Mouse (Mus musculus) heart, postnatal 10 days (tissue): ENCODE data around the gene Gpatch1. TPM values are rescaled to one million over a fixed set of nuclear protein-coding genes. Genes with fewer than 3 reads are reported as not detected.
A peak's percentile ranks its signal among the peaks of the same experiment; 100 is the strongest.
"Not testable (repeated sequence)": the region's sequence is repeated elsewhere in the genome, so short reads cannot be mapped to it uniquely, and the experiment has no call there.

Experiments
- DNase-seq, 2 experiments: peaks; one replicate each; pipeline ENCODE4 v3.0.0; 2021
- intact Hi-C: fragments of 180-260 bp; cut with DNase I; formaldehyde crosslinking; loops from one replicate; pipeline ENCODE4 v1.15.1; 2025
- total RNA-seq, 2 experiments: library from RNA; stranded (reverse); gene quantifications; 2 replicates each; pipeline ENCODE4 v1.2.3; 2021

Gpatch1 gene
- total RNA-seq, 2 experiments from 2014 or later = 9.2 to 12.1 TPM

DNA sequence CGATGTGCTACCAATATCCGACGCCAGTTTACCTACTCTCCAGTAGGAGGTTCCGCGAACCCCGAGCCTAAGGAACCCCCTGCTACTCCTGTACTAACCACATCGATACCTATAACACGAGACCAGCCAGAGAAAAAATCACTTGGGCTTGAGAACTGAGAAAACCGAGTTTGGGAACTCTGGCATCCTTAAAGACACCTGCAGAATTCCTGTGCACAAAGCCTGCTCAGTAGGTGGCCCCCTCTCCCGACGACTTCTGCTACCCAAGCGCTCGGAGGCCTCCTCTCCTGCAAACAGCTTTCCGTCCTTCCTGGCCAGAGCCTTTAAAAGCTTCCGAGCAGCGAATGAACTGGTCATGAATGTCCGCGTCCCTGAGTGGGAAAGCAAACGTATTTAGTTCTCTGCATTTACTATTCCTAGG lies 15.0 kb upstream of the Gpatch1 start:
- no peak for DNase-seq

DNA sequence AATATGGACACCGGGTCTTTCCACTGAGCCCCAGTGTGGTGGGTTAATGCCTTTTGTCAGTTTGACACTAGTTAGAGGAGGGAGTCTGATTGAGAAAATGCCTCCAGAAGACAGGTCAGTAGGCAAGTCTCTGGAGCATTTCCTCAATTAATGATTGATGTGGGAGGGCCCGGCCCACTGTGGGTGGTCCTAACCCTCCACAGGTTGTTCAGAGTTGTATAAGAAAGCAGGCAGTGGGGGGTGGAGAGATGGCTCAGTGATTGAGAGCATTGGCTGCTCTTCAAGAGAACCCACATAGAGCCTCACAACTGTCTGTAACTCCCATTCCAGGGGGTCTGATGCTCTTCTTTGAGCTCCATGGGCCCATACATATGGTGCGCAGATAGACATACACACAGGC lies 13.3 kb upstream of the Gpatch1 start:
- intact Hi-C loops = no loop called here
- DNase-seq = no peak

More for the DNA sequence above, 15.0 kb upstream of the Gpatch1 start:
- intact Hi-C loops = no loop called here

DNA sequence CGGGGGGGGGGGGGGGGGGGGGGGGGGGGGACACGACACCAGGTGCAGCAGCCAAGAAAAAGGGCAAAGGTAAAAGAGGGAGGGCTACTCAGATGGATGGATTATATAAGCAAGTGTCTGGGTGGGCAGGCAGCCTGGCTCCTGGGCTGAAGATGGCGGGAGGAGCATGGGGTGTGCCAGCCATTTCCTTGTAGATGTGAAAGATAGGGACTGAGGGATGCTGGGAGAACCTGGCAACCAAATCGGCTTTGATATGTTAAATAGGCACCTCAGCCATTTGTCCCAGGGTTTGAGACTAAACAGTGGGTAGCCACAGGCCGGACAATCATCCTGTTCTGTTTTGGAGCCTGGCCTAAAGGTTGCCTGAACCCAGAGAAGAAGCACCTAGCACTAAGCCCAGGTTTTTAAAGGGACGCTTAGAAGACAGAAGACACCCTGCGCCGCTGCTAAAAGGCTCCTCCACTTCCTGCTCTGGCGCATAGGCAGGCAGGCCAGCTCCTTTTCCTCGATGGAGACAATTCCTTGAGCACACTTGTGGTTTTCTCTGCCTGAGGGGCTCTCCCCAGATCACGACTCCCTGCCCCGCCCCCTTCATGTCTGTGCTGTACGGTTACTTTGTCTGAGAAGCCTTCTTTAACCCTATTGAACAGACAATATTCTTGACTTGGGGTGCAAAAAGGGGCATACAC lies 4.6 kb upstream of the Gpatch1 start:
- intact Hi-C loops = no loop called here
- DNase-seq = no peak

DNA sequence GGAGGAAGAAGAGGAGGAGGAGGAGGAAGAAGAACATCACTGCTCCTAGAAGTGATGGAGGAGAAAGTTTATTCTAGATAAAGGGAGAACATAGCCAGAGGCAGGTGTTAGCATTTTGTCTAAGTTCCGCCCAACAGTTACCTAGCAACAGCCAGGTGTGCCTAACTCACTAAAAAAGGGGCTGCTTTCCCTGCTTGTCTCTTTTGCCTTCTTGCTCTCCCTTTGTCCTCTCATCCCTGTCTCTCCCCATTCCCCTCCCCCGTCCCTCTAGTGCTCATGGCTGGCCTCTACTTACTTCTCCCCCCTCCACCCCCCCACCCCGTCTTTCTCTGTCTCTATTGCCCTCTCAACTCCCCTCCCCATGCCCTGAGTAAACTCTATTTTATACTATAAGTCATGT lies 3.9 kb upstream of the Gpatch1 start:
- intact Hi-C loops = no loop called here

DNA sequence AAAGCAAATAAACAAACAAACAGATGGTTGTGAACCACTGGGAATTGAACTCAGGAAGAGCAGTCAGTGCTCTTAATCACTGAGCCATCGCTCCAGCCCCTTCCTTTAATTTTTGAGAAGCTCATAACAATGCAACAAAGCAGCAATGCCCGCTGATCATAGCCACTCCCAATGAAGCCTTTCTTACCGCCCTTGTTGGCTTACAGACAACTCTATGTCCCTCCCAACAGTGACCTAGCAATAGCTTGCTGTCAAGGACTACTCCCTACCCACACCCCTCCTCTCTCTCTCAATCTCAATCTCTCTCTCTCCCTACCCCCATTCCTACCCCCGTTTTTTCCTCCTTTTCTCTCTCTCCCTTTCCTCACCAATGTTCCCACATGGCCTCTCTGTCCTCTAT lies 1.5 kb upstream of the Gpatch1 start:
- intact Hi-C loops = no loop called here

More for the DNA sequence above, 3.9 kb upstream of the Gpatch1 start:
- DNase-seq = no peak

DNA sequence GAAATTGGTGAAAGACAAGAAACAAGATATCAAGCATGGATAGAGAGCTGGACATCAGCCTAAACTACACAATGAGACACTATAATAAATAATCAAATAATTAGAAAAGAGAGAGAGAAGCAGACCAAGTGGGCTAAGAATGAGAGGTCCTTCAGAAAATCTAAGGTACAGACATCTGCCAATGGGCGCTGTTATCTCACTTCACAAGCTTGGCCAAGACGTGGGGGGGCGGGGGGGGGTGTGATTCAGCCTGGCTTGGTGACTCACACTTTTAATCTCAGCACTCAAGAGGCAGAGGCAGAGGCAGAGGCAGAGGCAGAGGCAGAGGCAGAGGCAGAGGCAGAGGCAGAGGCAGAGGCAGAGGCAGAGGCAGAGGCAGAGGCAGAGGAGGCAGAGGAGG lies 981 bp upstream of the Gpatch1 start:
- intact Hi-C loops, DNase-seq: not testable (repeated sequence)

More for the DNA sequence above, 1.5 kb upstream of the Gpatch1 start:
- peak; percentile 30 to 46 for DNase-seq

DNA sequence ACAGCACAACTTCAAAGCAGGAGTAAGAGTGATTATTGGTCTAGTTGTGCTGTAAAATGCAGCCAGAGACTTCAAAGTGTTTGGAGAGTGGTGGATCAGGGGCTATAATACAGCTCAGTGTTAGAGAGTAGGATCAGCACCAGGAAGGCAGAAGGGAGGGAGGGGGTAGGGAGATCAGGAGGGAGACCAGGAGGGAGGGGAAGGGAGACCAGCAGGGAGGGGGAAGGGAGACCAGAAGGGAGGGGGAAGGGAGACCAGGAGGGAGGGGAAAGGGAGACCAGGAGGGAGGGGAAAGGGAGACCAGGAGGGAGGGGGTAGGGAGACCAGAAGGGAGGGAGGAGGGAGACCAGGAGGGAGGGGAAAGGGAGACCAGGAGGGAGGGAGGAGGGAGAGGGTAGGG lies 4.1 kb downstream of the Gpatch1 start:
- intact Hi-C loops = no loop called here
- DNase-seq = no peak

DNA sequence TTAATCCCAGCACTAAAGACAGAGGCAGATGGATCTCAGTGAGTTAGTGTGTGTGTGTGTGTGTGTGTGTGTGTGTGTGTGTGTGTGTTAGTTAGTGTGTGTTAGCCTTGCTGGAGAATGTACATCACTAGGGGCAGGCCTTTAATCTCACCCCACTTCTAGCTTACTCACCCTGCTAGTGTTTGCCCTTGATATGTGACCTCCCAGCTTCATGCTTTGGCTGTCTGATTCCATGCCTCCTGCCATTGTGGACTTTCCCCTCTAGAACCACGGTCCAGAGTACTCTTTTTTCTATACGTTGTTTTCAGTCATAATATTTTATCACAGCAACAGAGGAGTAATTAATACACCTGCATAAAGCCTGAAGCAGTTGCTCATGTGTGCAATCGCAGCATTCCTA lies 7.0 kb downstream of the Gpatch1 start:
- no peak for DNase-seq
- intact Hi-C loops = no loop called here

DNA sequence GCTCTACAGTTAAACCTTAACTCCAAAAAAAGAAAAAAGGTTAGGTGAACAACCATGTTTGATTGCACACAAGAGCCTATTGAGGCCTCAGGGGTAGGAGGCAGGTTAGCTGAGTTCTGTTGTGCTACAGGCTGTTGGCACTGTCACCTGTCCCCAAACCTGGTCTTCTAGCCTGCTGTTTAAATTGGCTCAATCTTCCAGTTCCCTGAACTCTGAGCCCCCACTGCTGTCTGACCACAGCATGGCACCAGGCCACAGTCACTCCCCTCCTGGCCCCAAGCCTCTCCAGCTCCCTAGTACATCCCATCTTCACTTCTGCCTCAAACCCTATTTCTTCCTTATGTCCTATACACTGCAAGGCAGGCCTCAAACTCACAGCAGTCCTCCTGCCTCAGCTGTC lies 17.4 kb downstream of the Gpatch1 start:
- intact Hi-C loops = no loop called here
- DNase-seq = no peak

DNA sequence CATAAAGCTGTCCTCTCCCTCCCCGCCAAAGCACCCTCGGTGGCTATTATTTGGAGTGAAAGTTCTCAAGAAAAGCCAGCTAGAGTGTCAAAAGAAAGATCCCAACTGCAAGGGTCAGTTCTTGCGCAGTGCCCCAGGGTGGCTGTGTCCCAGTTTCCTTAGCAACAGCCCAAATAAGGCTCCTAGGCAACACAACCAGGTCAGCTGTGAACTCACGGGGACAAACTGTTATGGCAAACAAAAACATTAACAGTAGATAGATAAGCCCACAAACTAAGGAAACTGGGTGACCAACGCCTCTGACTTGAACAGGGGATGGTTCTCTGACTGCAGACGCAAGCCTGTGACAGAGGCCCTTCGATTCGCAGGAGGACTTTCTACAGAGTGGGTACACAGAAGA lies 18.6 kb downstream of the Gpatch1 start:
- intact Hi-C loops = no loop called here
- DNase-seq = no peak

DNA sequence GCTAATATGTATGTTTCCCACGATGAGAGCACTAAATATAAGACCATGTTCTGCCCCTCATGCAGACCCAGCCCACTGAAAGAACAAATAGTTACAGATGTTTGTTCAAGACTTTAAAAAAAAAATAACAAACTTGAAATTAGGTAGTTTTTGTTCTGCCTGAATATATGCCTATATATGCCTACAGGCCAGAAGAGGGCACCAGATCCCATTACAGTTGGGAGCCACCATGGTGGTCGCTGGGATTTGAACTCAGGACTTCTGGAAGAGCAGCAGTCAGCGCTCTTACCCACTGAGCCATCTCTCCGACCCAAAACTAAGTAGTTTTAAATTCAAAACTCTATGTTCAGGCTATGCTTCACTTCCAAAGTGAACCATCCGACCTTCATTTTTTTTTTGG lies 20.4 kb downstream of the Gpatch1 start:
- intact Hi-C loops = loop anchor here (1.0 kb wide), 1 partner anchor 98 kb away; the partner anchor contains the start of gene Faap24

DNA sequence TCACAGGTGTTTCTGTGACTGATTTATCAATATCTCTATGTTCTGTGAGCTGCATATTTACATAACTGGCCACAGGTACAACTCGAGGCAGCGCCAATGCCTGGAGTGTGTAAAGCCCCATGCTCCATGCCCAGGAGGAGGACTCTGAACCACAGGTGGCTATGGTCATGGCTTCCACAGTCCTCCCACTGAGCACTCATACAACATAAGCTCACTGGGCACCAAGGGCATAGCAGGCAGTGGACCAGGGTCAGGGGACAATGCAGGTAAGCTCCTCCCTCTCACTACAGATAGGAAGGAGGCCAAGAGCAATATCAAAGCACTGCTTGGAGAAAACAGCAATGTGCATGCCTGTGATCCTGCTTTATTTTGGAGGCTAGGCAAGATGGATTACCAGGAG lies 22.6 kb downstream of the Gpatch1 start:
- intact Hi-C loops = no loop called here
- no peak for DNase-seq

More for the DNA sequence above, 20.4 kb downstream of the Gpatch1 start:
- no peak for DNase-seq

DNA sequence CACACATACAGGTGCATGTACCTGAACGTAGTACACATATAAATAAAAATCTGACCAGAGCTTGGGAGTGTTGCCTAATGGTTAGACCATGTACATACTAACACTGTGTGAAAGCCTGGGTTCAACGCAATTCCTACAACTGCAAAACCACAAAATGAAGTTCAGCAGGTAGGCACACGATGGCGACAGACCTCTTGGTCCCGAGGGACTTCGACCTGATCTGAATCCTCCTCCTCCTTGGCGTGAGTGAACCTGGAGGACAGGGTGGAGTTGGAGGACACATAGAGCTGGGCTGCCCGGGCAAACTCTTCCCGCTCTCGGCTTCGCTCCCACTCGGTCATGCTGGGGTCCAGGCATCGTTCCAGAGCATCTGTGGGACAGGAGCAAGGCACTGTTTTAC lies 24.8 kb downstream of the Gpatch1 start:
- intact Hi-C loops = no loop called here
- no peak for DNase-seq

DNA sequence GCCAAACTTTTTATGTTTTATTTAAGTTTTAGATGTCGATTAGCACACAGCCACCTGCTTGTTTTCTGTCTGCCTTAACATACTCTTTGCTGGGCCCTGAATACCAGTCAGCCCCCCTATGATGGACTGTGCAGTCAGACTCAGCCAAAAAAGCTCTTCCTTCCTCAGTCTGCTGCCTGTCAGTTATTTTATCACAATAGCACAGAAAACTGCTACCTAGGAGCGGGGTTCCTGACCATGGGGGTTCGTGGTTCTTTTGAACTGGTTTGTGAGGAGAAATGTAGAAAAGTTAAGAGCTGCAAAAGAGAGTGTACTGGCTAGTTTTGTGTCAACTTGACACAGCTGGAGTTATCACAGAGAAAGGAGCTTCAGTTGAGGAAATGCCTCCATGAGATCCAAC lies 39.3 kb downstream of the Gpatch1 start:
- intact Hi-C loops = no loop called here
- no peak for DNase-seq

DNA sequence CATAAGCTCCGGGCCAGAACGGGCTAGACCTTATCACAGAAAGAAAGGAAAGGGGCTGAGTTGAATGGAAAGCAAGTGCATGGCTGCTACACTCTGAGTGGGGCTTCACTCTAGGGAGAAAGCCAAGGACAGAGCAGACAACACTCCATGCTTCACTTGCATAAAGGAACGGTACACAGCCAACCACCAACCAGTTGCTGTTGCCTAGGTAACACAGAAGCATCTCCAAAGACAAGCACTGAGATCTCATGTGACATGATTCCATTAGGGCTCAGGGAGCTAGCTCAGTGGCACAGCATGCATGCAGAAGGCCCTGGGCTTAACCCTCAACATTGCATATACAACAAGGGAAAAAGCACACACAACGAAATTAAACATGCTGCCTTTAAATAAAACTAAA lies 40.8 kb downstream of the Gpatch1 start:
- no peak for DNase-seq
- intact Hi-C loops = no loop called here

DNA sequence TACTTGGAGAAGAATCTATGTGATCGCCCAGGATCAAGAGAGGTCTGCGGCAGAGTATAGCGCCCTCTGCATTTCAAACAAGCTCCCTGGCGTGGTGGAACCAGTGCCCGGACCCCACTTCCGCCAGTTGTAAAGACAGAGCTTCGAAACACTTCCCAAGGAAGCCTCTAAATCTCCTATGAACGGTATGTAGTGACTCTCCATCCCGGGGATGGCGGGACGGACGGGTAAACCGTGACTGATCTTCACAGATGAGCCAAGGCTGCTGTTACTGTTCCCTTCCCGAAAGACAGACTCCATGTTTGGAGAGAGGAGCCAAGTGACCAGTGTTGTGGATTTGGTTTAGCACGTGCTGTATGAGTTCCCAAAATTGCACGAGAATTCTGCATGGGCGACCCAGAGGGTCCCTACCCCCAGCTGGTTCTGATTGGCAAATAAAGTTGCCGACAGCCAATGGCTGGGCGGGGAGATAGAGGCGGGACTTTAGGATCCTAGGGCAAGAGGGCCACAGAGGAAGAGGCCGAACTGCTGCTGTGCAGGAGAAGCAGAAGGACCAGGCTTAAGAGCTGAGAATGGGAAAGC lies 48.7 kb downstream of the Gpatch1 start:
- intact Hi-C loops = no loop called here
- DNase-seq = peak; percentile 25 to 49

DNA sequence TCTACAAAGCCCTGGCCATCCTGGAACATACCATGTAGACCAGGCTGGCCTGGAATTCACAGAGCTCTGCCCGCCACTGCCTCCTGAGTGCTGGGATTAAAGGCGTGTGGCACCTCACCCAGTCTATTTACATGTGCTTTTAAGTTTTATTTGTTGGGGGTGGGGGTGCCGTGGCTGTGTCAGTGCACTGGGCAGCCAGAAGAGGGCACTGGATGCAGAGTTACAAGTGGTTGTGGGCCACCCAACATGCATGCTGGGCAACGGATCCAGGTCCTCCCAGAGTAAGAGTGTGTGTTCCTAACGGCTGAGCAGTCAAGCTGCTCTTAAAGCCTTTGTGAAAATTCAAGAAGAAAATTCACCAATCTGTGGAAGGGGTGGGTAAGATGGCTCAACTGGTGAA lies 50.4 kb downstream of the Gpatch1 start:
- DNase-seq = no peak
- intact Hi-C loops = no loop called here

DNA sequence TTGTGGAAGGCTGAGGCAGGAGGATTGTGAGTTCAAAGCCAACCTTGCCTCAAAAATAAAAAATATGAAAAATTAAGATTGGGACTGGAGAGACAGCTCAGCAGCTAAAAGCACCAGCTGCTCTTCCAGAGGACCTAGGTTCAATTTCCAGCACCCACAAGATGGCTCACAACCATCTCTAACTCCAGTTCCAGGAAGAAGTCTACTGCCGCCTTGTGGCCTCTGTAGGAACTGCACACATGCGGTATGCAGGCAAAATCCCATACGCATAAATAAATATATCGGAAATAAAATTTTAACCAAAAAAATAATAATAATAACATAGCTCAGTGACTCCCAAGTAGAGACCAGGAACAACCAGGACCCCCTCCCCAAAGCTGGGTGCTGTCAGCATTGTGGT lies 51.6 kb downstream of the Gpatch1 start:
- intact Hi-C loops = no loop called here
- peak in 1 of 2 experiments; percentile 15 for DNase-seq

DNA sequence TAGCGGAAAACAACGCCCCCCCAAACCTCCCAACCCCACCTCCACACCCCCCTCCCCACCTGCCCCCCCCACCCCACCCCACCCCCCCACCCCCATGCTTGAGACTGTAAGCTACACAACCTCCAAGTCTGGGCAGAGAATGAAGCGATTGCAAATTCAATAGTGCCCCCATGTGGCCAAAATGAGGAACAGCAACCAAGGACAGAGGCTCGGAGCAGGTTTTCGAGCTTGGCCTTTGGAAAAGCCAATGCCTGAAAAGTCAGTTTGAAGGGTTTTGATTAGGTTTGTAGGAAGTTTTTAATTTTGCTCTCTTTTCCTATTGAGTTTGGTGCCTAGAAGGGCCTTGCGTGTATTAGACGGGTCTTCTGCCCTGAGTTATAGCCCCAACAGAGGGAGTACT lies 53.5 kb downstream of the Gpatch1 start:
- intact Hi-C loops = loop anchor here (2.0 to 5.0 kb wide), 2 partner anchors 92 to 237 kb away; no protein-coding TSS in a partner anchor
- peak; percentile 60 to 73 for DNase-seq

DNA sequence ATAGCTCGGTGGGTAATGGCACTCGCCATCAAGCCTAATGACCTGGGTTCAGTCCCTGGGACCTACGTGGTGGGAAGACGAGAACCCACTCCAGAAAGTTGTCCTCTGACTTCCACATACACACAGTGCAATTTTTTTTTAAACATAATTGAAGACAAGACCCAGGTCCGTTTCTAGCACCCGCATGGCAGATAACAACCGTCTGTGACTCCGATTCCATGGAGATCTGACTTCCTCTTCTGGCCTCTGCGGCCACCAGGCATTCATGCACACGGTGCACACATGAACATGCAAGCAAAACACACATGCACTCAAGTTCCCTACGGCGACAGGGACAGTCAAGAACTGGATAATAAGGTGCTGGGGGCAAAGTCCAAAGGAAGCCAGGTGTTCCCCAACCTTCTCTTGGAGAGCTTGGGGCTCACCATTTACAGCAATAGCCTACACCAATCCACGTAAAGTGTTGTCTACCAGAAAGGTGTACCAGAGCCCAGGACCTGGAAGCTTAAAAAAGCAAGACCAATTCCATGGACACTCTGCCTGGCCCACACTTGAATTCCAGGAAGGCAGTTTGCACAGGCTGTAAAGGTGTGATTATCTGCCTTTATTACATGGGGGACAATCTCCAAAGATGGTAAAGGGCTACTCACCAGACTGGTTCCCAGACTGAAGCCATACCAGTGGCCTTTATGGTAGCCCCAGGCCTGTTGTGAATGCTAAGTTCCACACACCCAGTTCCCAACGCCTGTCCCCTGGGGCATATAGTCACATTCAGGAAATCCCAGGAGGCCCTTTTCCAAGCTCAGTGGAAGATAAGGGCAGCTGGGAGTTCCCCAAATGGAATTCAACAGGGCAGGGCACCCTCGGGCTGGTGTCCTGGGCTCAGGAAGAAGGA lies 54.4 kb downstream of the Gpatch1 start:
- intact Hi-C loops = loop anchor here (2.0 to 5.0 kb wide), 2 partner anchors 91 to 237 kb away; no protein-coding TSS in a partner anchor
- DNase-seq = no peak

DNA sequence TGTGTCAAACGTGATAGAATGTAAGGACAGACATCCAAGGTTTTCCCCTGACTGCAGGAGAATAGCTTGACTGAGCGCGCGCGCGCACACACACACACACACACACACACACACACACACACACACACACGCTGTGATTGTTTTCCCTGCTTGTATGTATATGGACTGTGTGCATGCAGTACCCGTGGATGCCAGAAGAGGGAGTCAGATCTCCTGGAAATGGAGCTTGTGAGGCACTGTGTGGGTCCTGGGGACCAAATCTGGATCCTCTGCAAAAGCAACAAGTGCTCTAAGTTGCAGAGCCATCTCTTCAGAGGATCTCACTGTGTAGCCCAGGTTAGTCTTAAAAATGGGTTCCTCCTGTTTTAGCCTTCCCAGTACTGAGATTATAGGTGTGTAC lies 58.9 kb downstream of the Gpatch1 start:
- DNase-seq = no peak
- intact Hi-C loops = no loop called here
